In the genomic region with DNA sequence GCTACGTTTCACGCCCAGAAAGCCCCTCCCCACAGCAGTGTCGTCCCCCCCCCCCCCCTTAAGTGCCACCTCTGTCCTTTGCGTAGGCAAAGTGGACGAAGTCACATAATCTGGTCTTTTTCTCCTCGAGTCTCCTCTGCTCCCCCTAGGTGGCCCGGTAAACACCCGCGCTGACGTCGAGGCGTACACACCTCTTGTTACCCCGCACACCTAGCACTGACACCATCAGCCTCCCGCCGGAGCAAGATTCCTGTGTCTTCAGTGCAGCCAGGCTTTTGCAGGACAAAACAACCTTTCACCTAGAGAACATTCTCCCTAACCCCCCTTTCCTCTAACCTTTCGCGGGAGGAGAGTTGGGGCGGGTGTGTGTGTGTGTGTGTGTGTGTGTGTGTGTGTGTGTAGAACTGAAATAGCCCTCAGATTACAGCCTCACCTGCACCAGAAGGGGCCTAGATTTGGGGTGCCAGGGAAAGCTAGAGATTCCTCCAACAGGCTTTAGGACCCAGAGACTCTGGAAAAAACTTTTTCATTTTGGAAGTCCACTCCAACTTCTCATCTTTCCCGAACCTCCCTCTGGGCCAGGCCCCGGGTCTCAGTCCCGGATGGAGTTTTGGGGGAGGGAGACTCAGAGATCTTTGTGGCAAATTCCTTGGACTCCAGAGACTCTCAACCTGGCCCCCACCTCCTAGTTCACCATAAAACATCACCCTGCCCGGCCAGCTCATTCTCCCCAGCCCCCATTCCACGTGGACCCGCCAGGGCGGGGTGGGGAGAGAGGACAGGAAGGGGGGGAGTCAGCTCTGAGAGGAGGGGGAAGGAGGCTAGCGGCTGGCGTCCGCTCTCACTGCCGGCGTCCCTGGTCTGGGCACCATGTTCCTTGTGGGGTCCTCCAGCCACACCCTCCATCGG, we compare ENCODE assay signal across 8 mouse cellular contexts. TPM values are rescaled to one million over a fixed set of nuclear protein-coding genes. Genes with fewer than 3 reads are reported as not detected.
DNase-seq lines count a peak whose midpoint lies in the region; ATAC-seq lines count a peak whose summit lies in the region.

Gene Fkbp10, plus strand, starts transcription at position 784 of the 909 bp plus-strand sequence.

- WGBS in embryonic facial prominence, embryonic 11.5 days, result under 1% methylated on average over 30 of the region's 31 CpGs
- WGBS in heart, embryonic 10.5 days, result under 1% methylated on average over 31 of the region's 31 CpGs
- under 1% methylated on average over 30 of the region's 31 CpGs for WGBS in midbrain, embryonic 11.5 days

- ATAC-seq in embryonic facial prominence, embryonic 11.5 days (replicated peaks; ENCODE audit: insufficient number of reproducible peaks, low FRiP score, low TSS enrichment, low read depth), result peak; percentile 7; the same call in 1 of the 2 replicates
- peak; percentile 67 for ATAC-seq in midbrain, embryonic 11.5 days (ENCODE audit: low FRiP score)

- DNase-seq in thymus, postnatal 14 days, result peak; percentile 36
- no peak for DNase-seq in thymus, adult 18-20 months
- peak; percentile 88 for DNase-seq in embryonic facial prominence, embryonic 11.5 days (ENCODE audit: low spot score)
- peak; percentile 91 for DNase-seq in heart, embryonic 10.5 days (ENCODE audit: low spot score)
- peak; percentile 73 for DNase-seq in kidney, postnatal 14 days
- DNase-seq in midbrain, embryonic 11.5 days (ENCODE audit: low spot score, missing footprints), result peak; percentile 94
- peak; percentile 63 for DNase-seq in testis, postnatal 14 days (ENCODE audit: low spot score)
- no peak for DNase-seq in layer of hippocampus, adult 9-11 months

- H3K4me1 ChIP-seq in embryonic facial prominence, embryonic 11.5 days (ENCODE audit: control insufficient read depth, insufficient read depth, low read length), result no peaks in the 10 kb centered on the region; the same call in 1 of the 2 replicates
- peaks cover 65% of the 10 kb centered on the region for H3K4me1 ChIP-seq in heart, embryonic 10.5 days
- H3K4me1 ChIP-seq in midbrain, embryonic 11.5 days (ENCODE audit: control insufficient read depth, insufficient read depth, low read length), result peaks cover 6% of the 10 kb centered on the region

- no peaks in the 10 kb centered on the region for H3K9me3 ChIP-seq in embryonic facial prominence, embryonic 11.5 days (replicated peaks; ENCODE audit: control insufficient read depth, low read length)
- H3K9me3 ChIP-seq in heart, embryonic 10.5 days, result no peaks in the 10 kb centered on the region
- no peaks in the 10 kb centered on the region for H3K9me3 ChIP-seq in midbrain, embryonic 11.5 days (ENCODE audit: control insufficient read depth, low read length)

- peak within 1 kb of the TSS; percentile 75 for H3K4me3 ChIP-seq in embryonic facial prominence, embryonic 11.5 days (ENCODE audit: low read depth, low read length)
- peak within 1 kb of the TSS; percentile 70 for H3K4me3 ChIP-seq in heart, embryonic 10.5 days
- H3K4me3 ChIP-seq in midbrain, embryonic 11.5 days (ENCODE audit: low read depth, low read length), result peak within 1 kb of the TSS; percentile 64

- H3K27ac ChIP-seq in embryonic facial prominence, embryonic 11.5 days (replicated peaks; ENCODE audit: low read depth, low read length), result peak within 1 kb of the TSS; percentile 49
- H3K27ac ChIP-seq in heart, embryonic 10.5 days, result peak within 1 kb of the TSS; percentile 94
- H3K27ac ChIP-seq in midbrain, embryonic 11.5 days (ENCODE audit: low read depth, low read length), result no peak within 1 kb of the TSS

- no peaks in the 10 kb centered on the region for H3K27me3 ChIP-seq in embryonic facial prominence, embryonic 11.5 days (ENCODE audit: control insufficient read depth, insufficient read depth, low read length)
- no peaks in the 10 kb centered on the region for H3K27me3 ChIP-seq in heart, embryonic 10.5 days (ENCODE audit: insufficient read depth, poor library complexity, severe bottlenecking)
- H3K27me3 ChIP-seq in midbrain, embryonic 11.5 days (ENCODE audit: control insufficient read depth, insufficient read depth, low read length), result peaks cover 19% of the 10 kb centered on the region

- peak within 1 kb of the TSS; percentile 85 for H3K9ac ChIP-seq in embryonic facial prominence, embryonic 11.5 days (replicated peaks; ENCODE audit: low read length)
- peak within 1 kb of the TSS; percentile 74 for H3K9ac ChIP-seq in midbrain, embryonic 11.5 days (ENCODE audit: low read length)

- peak within 1 kb of the TSS; percentile 83 for H3K4me2 ChIP-seq in embryonic facial prominence, embryonic 11.5 days (ENCODE audit: low read depth, low read length)
- H3K4me2 ChIP-seq in midbrain, embryonic 11.5 days, result peak within 1 kb of the TSS; percentile 65

- no peaks in the 10 kb centered on the region; the same call in 1 of the 2 replicates for H3K36me3 ChIP-seq in embryonic facial prominence, embryonic 11.5 days (replicated peaks; ENCODE audit: control insufficient read depth, insufficient read depth, low read depth, low read length)
- peaks cover 28% of the 10 kb centered on the region for H3K36me3 ChIP-seq in heart, embryonic 10.5 days
- H3K36me3 ChIP-seq in midbrain, embryonic 11.5 days (ENCODE audit: control insufficient read depth, insufficient read depth, low read length), result no peaks in the 10 kb centered on the region

RNA-seq across cellular contexts. Expression of gene Fkbp10, which starts in this region (rescaled TPM):
- 60.0 and 69.4 TPM in 2 replicates for polyA plus RNA-seq in embryonic facial prominence, embryonic 11.5 days (2014; fragmentation: Nextera tagmentation; extraction: Ambion mirVana)
- 107 and 123 TPM in 2 replicates for polyA plus RNA-seq in heart, embryonic 10.5 days (2016; fragmentation: Nextera tagmentation; extraction: Ambion mirVana)
- polyA plus RNA-seq in midbrain, embryonic 11.5 days (2014; fragmentation: Nextera tagmentation; extraction: Ambion mirVana), result 33.0 and 36.2 TPM in 2 replicates

Comparison
In these comparisons a context has a peak if more than half of its experiments do, and no peak if none do; other contexts are left out.
1. DNase-seq: peak in thymus, postnatal 14 days (single experiment), embryonic facial prominence, embryonic 11.5 days (single experiment), heart, embryonic 10.5 days (single experiment), kidney, postnatal 14 days (single experiment), midbrain, embryonic 11.5 days (single experiment) and testis, postnatal 14 days (single experiment); none in thymus, adult 18-20 months (0 of 2) and layer of hippocampus, adult 9-11 months (single experiment).
2. Peak in every context shown above with its lines, with median percentiles within 50 percentile points of each other: H3K4me3 ChIP-seq.